Mouse (Mus musculus) neural tube, embryonic 12.5 days (tissue): ENCODE measurements around the gene Pgpep1l. TPM values are rescaled to one million over a fixed set of nuclear protein-coding genes. Genes with fewer than 3 reads are reported as not detected.
A peak's percentile ranks its signal among the peaks of the same experiment; 100 is the strongest.
"Not testable (repeated sequence)": the region's sequence is repeated elsewhere in the genome, so short reads cannot be mapped to it uniquely, and the experiment has no call there.

ENCODE experiments used
- ATAC-seq: fragments of 200-750 bp; cut with Nextera tagmentation; 2 replicates; pipeline ENCODE4 v1.8.0; 2017; ENCODE audit warnings: low read depth, mild to moderate bottlenecking, moderate TSS enrichment, moderate library complexity; ENCODE audit not compliant: low FRiP score
- H3K27ac ChIP-seq: fragments of 300-500 bp; sonication (generic); 2 replicates; pipeline ENCODE4 v1.5.1; 2016
- H3K27me3 ChIP-seq: fragments of 300-500 bp; sonication (generic); replicated peaks from 2 replicates; pipeline ENCODE4 v1.6.1; 2016; ENCODE audit warnings: mild to moderate bottlenecking
- H3K36me3 ChIP-seq: fragments of 300-500 bp; sonication (generic); 2 replicates; pipeline ENCODE4 v1.6.1; 2016; ENCODE audit warnings: mild to moderate bottlenecking
- H3K4me1 ChIP-seq: fragments of 300-500 bp; sonication (generic); 2 replicates; pipeline ENCODE4 v1.6.1; 2016
- H3K4me2 ChIP-seq: fragments of 300-500 bp; sonication (generic); replicated peaks from 2 replicates; pipeline ENCODE4 v1.6.1; 2016; ENCODE audit warnings: mild to moderate bottlenecking
- H3K4me3 ChIP-seq: fragments of 300-500 bp; sonication (generic); 2 replicates; pipeline ENCODE4 v1.5.1; 2016
- H3K9ac ChIP-seq: fragments of 300-500 bp; sonication (generic); 2 replicates; pipeline ENCODE4 v1.6.1; 2016; ENCODE audit warnings: mild to moderate bottlenecking
- H3K9me3 ChIP-seq: fragments of 300-500 bp; sonication (generic); 2 replicates; pipeline ENCODE4 v1.6.1; 2016; ENCODE audit warnings: mild to moderate bottlenecking
- WGBS: fragments of 180-500 bp; shearing (Covaris S2); methylation state at CpG from one replicate; pipeline ENCODE4 v1.1.7; 2016; 5-methylcytosine and 5-hydroxymethylcytosine counted together
- polyA plus RNA-seq: library from polyadenylated mRNA; unstranded; fragments of >200 nt; fragmentation: Nextera tagmentation; extraction: Ambion mirVana; gene quantifications from 2 replicates; pipeline ENCODE4 v1.2.1, GENCODE M21; 2016

The Pgpep1l gene
- polyA plus RNA-seq, 1 experiment from 2014 or later = not detected

GRCm38 (mm10) chr7:68279481-68279880 is 15.4 kb upstream of the Pgpep1l start:
- no peaks in the 10 kb centered on the region for H3K9me3 ChIP-seq
- H3K4me3 ChIP-seq = no peak overlapping the region
- peaks cover 12% of the 10 kb centered on the region for H3K4me1 ChIP-seq
- no peaks in the 10 kb centered on the region for H3K36me3 ChIP-seq
- ATAC-seq = no peak
- H3K27me3 ChIP-seq = peaks cover 17% of the 10 kb centered on the region
- H3K27ac ChIP-seq = no peak overlapping the region
- no peak overlapping the region for H3K9ac ChIP-seq
- no peak overlapping the region for H3K4me2 ChIP-seq
- WGBS = 93% methylated on average over 7 of the region's 7 CpGs

GRCm38 (mm10) chr7:68278908-68279307 is 14.9 kb upstream of the Pgpep1l start:
- Histone ChIP-seq H3K27ac (no peak overlapping the region), H3K9me3 (no peaks in the 10 kb centered on the region), H3K4me2 (no peak overlapping the region), H3K36me3 (no peaks in the 10 kb centered on the region), H3K27me3 (peaks cover 17% of the 10 kb centered on the region), H3K4me1 (peaks cover 12% of the 10 kb centered on the region), H3K4me3 (no peak overlapping the region), H3K9ac (no peak overlapping the region)
- 77% methylated on average over 6 of the region's 6 CpGs for WGBS
- ATAC-seq = no peak

- 91% methylated on average over 6 of the region's 6 CpGs for WGBS
- ATAC-seq = no peak
These were observed 14.4 kb upstream of the Pgpep1l start for GRCm38 (mm10) chr7:68278385-68278784.

GRCm38 (mm10) chr7:68277897-68278270 is 13.9 kb upstream of the Pgpep1l start:
- ATAC-seq = no peak
- H3K4me1 ChIP-seq = peaks cover 12% of the 10 kb centered on the region
- no peak overlapping the region for H3K4me3 ChIP-seq
- H3K27ac ChIP-seq = no peak overlapping the region
- no peak overlapping the region for H3K4me2 ChIP-seq
- WGBS = 59% methylated on average over 4 of the region's 4 CpGs
- H3K9ac ChIP-seq = no peak overlapping the region
- H3K36me3 ChIP-seq = no peaks in the 10 kb centered on the region
- H3K27me3 ChIP-seq = peaks cover 17% of the 10 kb centered on the region
- H3K9me3 ChIP-seq = no peaks in the 10 kb centered on the region

More at GRCm38 (mm10) chr7:68278385-68278784, 14.4 kb upstream of the Pgpep1l start:
- no peaks in the 10 kb centered on the region for H3K9me3 ChIP-seq
- no peak overlapping the region for H3K4me3 ChIP-seq
- H3K36me3 ChIP-seq = no peaks in the 10 kb centered on the region
- H3K4me1 ChIP-seq = peaks cover 12% of the 10 kb centered on the region
- peaks cover 17% of the 10 kb centered on the region for H3K27me3 ChIP-seq
- no peak overlapping the region for H3K4me2 ChIP-seq
- no peak overlapping the region for H3K9ac ChIP-seq
- H3K27ac ChIP-seq = no peak overlapping the region

- ATAC-seq = no peak
- no peak overlapping the region for H3K27ac ChIP-seq
- WGBS = 26% methylated on average over 11 of the region's 11 CpGs
These were observed 13.2 kb upstream of the Pgpep1l start for GRCm38 (mm10) chr7:68277054-68277896.

GRCm38 (mm10) chr7:68275838-68276731 is 12.1 kb upstream of the Pgpep1l start:
- Histone ChIP-seq H3K27ac (no peak overlapping the region), H3K4me2 (peak overlapping the region; percentile 66), H3K9ac (peak overlapping the region; percentile 40; the same call in 1 of the 2 replicates), H3K4me3 (peak overlapping the region; percentile 21), H3K4me1 (peaks cover 12% of the 10 kb centered on the region), H3K9me3 (no peaks in the 10 kb centered on the region), H3K36me3 (no peaks in the 10 kb centered on the region), H3K27me3 (peaks cover 17% of the 10 kb centered on the region)
- ATAC-seq = no peak
- WGBS = 3% methylated on average over 36 of the region's 36 CpGs

More at GRCm38 (mm10) chr7:68277054-68277896, 13.2 kb upstream of the Pgpep1l start:
- Histone ChIP-seq H3K27me3 (peaks cover 17% of the 10 kb centered on the region), H3K4me3 (no peak overlapping the region), H3K4me2 (no peak overlapping the region), H3K9me3 (no peaks in the 10 kb centered on the region), H3K9ac (no peak overlapping the region), H3K4me1 (peaks cover 12% of the 10 kb centered on the region), H3K36me3 (no peaks in the 10 kb centered on the region)

- not testable (repeated sequence) for H3K9me3 ChIP-seq, H3K36me3 ChIP-seq, H3K9ac ChIP-seq, H3K27ac ChIP-seq, ATAC-seq, H3K4me3 ChIP-seq
- 45% methylated on average over 9 of the region's 9 CpGs for WGBS
- peaks cover 12% of the 10 kb centered on the region for H3K4me1 ChIP-seq
- H3K27me3 ChIP-seq = peaks cover 17% of the 10 kb centered on the region
- peak overlapping the region; percentile 66 for H3K4me2 ChIP-seq
These were observed 11.4 kb upstream of the Pgpep1l start for GRCm38 (mm10) chr7:68275445-68275837.

GRCm38 (mm10) chr7:68274951-68275350 is 10.9 kb upstream of the Pgpep1l start:
- Histone ChIP-seq H3K27ac (no peak overlapping the region), H3K4me1 (peaks cover 12% of the 10 kb centered on the region), H3K9me3 (no peaks in the 10 kb centered on the region), H3K27me3 (peaks cover 17% of the 10 kb centered on the region), H3K9ac (no peak overlapping the region), H3K4me3 (no peak overlapping the region), H3K36me3 (no peaks in the 10 kb centered on the region), H3K4me2 (no peak overlapping the region)
- ATAC-seq = no peak
- WGBS = 72% methylated on average over 9 of the region's 9 CpGs

- Histone ChIP-seq H3K4me2 (no peak overlapping the region), H3K9me3 (no peaks in the 10 kb centered on the region), H3K4me1 (peaks cover 12% of the 10 kb centered on the region), H3K36me3 (no peaks in the 10 kb centered on the region), H3K27ac (no peak overlapping the region), H3K4me3 (no peak overlapping the region), H3K27me3 (peaks cover 17% of the 10 kb centered on the region), H3K9ac (no peak overlapping the region)
- WGBS = 51% methylated on average over 2 of the region's 2 CpGs
- no peak for ATAC-seq
These were observed 10.2 kb upstream of the Pgpep1l start for GRCm38 (mm10) chr7:68274218-68274617.

GRCm38 (mm10) chr7:68273515-68273914 is 9.5 kb upstream of the Pgpep1l start, which contains the start of gene Fam169b:
Gene Fam169b (plus strand): TSS chr7:68273839.
- H3K36me3 ChIP-seq = no peaks in the 10 kb centered on the region

GRCm38 (mm10) chr7:68272607-68273006 is 8.6 kb upstream of the Pgpep1l start:
- no peak overlapping the region for H3K9ac ChIP-seq
- no peaks in the 10 kb centered on the region for H3K36me3 ChIP-seq
- 79% methylated on average over 10 of the region's 10 CpGs for WGBS
- H3K4me3 ChIP-seq = no peak overlapping the region
- no peak overlapping the region for H3K4me2 ChIP-seq
- peaks cover 12% of the 10 kb centered on the region for H3K4me1 ChIP-seq
- H3K27ac ChIP-seq = no peak overlapping the region
- no peaks in the 10 kb centered on the region for H3K9me3 ChIP-seq
- H3K27me3 ChIP-seq = peaks cover 17% of the 10 kb centered on the region
- ATAC-seq = no peak

More at GRCm38 (mm10) chr7:68273515-68273914, 9.5 kb upstream of the Pgpep1l start, which contains the start of gene Fam169b:
- H3K4me1 ChIP-seq = peaks cover 12% of the 10 kb centered on the region
- H3K4me3 ChIP-seq = no peak within 1 kb of the TSS
- no peak within 1 kb of the TSS for H3K9ac ChIP-seq
- no peak within 1 kb of the TSS for H3K4me2 ChIP-seq
- no peak for ATAC-seq
- peaks cover 17% of the 10 kb centered on the region for H3K27me3 ChIP-seq
- H3K9me3 ChIP-seq = no peaks in the 10 kb centered on the region
- H3K27ac ChIP-seq = no peak within 1 kb of the TSS

GRCm38 (mm10) chr7:68271816-68272215 is 7.8 kb upstream of the Pgpep1l start:
- no peak overlapping the region for H3K27ac ChIP-seq
- no peak for ATAC-seq
- peaks cover 15% of the 10 kb centered on the region for H3K27me3 ChIP-seq
- no peak overlapping the region for H3K9ac ChIP-seq
- H3K4me1 ChIP-seq = peaks cover 13% of the 10 kb centered on the region
- WGBS = 93% methylated on average over 6 of the region's 6 CpGs
- H3K4me2 ChIP-seq = no peak overlapping the region
- H3K4me3 ChIP-seq = no peak overlapping the region
- H3K36me3 ChIP-seq = no peaks in the 10 kb centered on the region
- no peaks in the 10 kb centered on the region for H3K9me3 ChIP-seq
